Mouse (Mus musculus) liver, postnatal 0 days (tissue): ENCODE data around the gene Yy2. TPM values are rescaled to one million over a fixed set of nuclear protein-coding genes. Genes with fewer than 3 reads are reported as not detected.

ENCODE experiments used
- ATAC-seq: fragments of 200-750 bp; cut with Nextera tagmentation; 2 replicates; pipeline ENCODE4 v1.8.0; 2017; ENCODE audit warnings: mild to moderate bottlenecking, moderate library complexity
- DNase-seq: peaks from one replicate; pipeline ENCODE4 v3.0.0-alpha.2; 2016
- H3K27ac ChIP-seq: fragments of 300-500 bp; sonication (generic); 2 replicates; pipeline ENCODE4 v1.5.1; 2014; ENCODE audit warnings: antibody characterized with exemption, moderate library complexity, mild to moderate bottlenecking, low read depth
- H3K27me3 ChIP-seq: fragments of 300-500 bp; sonication (generic); 2 replicates; pipeline ENCODE4 v1.6.1; 2014; ENCODE audit warnings: low read length, control low read depth, mixed read lengths; ENCODE audit not compliant: insufficient read depth
- H3K36me3 ChIP-seq: fragments of 300-500 bp; sonication (generic); replicated peaks from 2 replicates; pipeline ENCODE4 v1.6.1; 2014; ENCODE audit warnings: mild to moderate bottlenecking, control low read depth, low read length, moderate library complexity, mixed read lengths; ENCODE audit not compliant: insufficient read depth
- H3K4me1 ChIP-seq: fragments of 300-500 bp; sonication (generic); 2 replicates; pipeline ENCODE4 v1.6.1; 2014; ENCODE audit warnings: antibody characterized with exemption, mild to moderate bottlenecking, control low read depth; ENCODE audit not compliant: insufficient read depth
- H3K4me2 ChIP-seq: fragments of 300-500 bp; sonication (generic); 2 replicates; pipeline ENCODE4 v1.6.1; 2014; ENCODE audit warnings: low read depth, mild to moderate bottlenecking, low read length, moderate library complexity, mixed read lengths
- H3K4me3 ChIP-seq: fragments of 300-500 bp; sonication (generic); 2 replicates; pipeline ENCODE4 v1.5.1; 2014; ENCODE audit warnings: low read depth, low read length
- H3K9ac ChIP-seq: fragments of 300-500 bp; sonication (generic); replicated peaks from 2 replicates; pipeline ENCODE4 v1.6.1; 2014; ENCODE audit warnings: mild to moderate bottlenecking, moderate library complexity
- H3K9me3 ChIP-seq: fragments of 300-500 bp; sonication (generic); 2 replicates; pipeline ENCODE4 v1.6.1; 2016; ENCODE audit warnings: mild to moderate bottlenecking, control low read depth, low read length, mixed read lengths
- CTCF ChIP-seq: sonication (generic); IDR thresholded peaks from 2 replicates; pipeline ENCODE4 v1.5.1; 2016; ENCODE audit warnings: antibody characterized with exemption, low read depth
- EP300 ChIP-seq: IDR thresholded peaks from 2 replicates; pipeline ENCODE4 v1.6.1; 2016; ENCODE audit warnings: antibody characterized with exemption, low read depth, mild to moderate bottlenecking
- WGBS: fragments of 180-500 bp; shearing (Covaris S2); extraction: QIAGEN DNeasy Blood & Tissue Kit; methylation state at CpG from one replicate; pipeline ENCODE4 v1.1.7; 2014; ENCODE audit not compliant: insufficient replicate concordance; 5-methylcytosine and 5-hydroxymethylcytosine counted together
- polyA plus RNA-seq: library from polyadenylated mRNA; unstranded; fragments of >200 nt; fragmentation: Nextera tagmentation; extraction: Ambion mirVana; gene quantifications from 2 replicates; pipeline ENCODE4 v1.2.1, GENCODE M21; 2015

Gene Yy2
- polyA plus RNA-seq, 1 experiment from 2014 or later = 0.75 TPM

DNA sequence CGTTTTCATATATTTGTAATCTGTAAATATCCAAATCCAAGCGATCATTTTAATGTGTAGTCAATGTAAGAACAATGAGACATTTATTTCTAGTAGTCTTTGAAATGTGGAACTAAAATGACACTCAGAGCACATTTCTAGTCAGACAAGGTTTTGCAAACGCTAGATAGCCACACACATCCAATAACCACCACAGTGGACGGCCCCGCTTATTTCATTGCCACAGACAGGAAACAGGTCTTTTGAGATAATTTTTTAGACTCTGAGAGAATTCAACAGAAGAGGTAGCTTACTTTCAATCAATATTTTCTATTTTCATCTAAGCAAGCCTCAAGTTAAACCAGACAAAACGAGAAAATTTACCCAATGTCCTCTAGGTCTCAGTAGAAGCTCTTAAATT is 27.1 kb upstream of the Yy2 start:
- Histone ChIP-seq H3K4me3 (no peak overlapping the region), H3K4me2 (no peak overlapping the region)
- WGBS = 47% methylated on average over 6 of the region's 6 CpGs

DNA sequence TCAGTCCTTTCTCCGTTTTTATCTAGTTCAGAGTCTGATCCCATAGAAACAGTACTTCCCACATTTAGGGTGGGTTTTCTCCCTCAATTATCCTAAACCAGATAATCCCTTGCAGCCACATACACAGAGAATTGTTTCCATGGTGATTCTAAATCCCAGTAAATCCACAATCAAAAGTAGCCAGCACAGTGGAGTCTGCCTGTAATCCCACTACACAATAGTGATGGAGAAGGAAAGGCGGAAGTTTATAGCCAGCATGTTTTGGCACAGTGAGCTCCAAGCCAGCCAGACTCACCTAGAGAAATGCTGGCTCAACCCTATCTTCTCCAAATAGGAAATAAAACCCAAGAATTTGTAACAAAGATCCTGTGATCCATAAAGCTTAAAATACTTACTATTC is 25.8 kb upstream of the Yy2 start:
- Histone ChIP-seq H3K4me1 (no peaks in the 10 kb centered on the region), H3K9me3 (no peaks in the 10 kb centered on the region), H3K27me3 (no peaks in the 10 kb centered on the region), H3K36me3 (no peaks in the 10 kb centered on the region), H3K4me3 (no peak overlapping the region), H3K4me2 (no peak overlapping the region), H3K9ac (no peak overlapping the region), H3K27ac (no peak overlapping the region)
- WGBS = 62% methylated on average over 2 of the region's 2 CpGs
- no peak for TF ChIP-seq CTCF
- TF ChIP-seq EP300 = no peak
- DNase-seq = no peak
- no peak for ATAC-seq

More for the DNA sequence above, 27.1 kb upstream of the Yy2 start:
- TF ChIP-seq CTCF (no peak), EP300 (no peak)
- no peak overlapping the region for H3K27ac ChIP-seq
- H3K4me1 ChIP-seq = no peaks in the 10 kb centered on the region
- ATAC-seq (no peak), DNase-seq (no peak)
- no peaks in the 10 kb centered on the region for H3K9me3 ChIP-seq
- H3K27me3 ChIP-seq = no peaks in the 10 kb centered on the region
- no peaks in the 10 kb centered on the region for H3K36me3 ChIP-seq
- H3K9ac ChIP-seq = no peak overlapping the region

DNA sequence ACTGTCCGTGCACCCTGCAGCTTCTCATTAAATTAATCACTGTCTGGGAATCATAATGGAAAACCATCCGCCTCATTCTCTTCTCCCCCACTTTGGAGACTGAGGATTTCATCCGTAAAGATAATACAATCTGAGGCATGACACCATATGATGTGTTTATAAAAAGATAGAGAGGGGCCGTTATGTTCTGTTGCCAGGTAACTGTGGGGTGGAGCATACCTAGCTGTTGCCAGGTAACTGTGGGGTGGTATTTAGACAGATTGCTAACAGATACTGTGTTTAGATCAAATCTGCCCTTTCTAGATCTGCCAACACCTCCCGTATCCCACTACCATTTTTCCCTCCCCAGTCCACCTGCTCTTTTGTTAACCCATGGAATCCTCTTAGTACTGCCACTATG is 18.2 kb upstream of the Yy2 start:
- no peaks in the 10 kb centered on the region for H3K4me1 ChIP-seq
- H3K36me3 ChIP-seq = no peaks in the 10 kb centered on the region
- ATAC-seq (no peak), DNase-seq (no peak)
- no peak overlapping the region for H3K4me3 ChIP-seq
- no peak overlapping the region for H3K27ac ChIP-seq
- TF ChIP-seq CTCF (no peak), EP300 (no peak)
- no peaks in the 10 kb centered on the region for H3K27me3 ChIP-seq
- H3K4me2 ChIP-seq = no peak overlapping the region
- 77% methylated on average over 5 of the region's 5 CpGs for WGBS
- no peaks in the 10 kb centered on the region for H3K9me3 ChIP-seq
- no peak overlapping the region for H3K9ac ChIP-seq

DNA sequence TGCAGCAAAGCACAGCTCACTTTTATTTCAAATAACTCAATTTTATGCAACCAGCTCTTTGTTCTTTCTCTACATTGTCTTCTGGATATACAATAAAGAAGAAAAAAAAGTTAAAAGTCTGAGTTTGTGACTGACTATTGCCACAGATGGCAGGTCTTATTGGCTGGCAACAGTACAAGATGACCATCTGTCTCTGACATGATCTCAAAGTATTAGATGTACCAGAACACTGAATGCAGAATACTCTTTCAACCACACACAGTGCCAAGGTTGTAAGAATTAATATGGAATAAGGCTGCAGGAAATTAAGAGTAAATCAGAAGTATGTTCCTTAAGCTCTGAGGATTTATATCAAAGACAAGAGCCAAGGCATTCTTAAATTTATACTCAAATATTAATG is 17.6 kb upstream of the Yy2 start:
- Histone ChIP-seq H3K4me3 (no peak overlapping the region), H3K9me3 (no peaks in the 10 kb centered on the region), H3K27me3 (no peaks in the 10 kb centered on the region), H3K4me1 (no peaks in the 10 kb centered on the region), H3K36me3 (no peaks in the 10 kb centered on the region), H3K9ac (no peak overlapping the region), H3K4me2 (no peak overlapping the region), H3K27ac (no peak overlapping the region)
- DNase-seq = no peak
- TF ChIP-seq CTCF (no peak), EP300 (no peak)
- no peak for ATAC-seq

DNA sequence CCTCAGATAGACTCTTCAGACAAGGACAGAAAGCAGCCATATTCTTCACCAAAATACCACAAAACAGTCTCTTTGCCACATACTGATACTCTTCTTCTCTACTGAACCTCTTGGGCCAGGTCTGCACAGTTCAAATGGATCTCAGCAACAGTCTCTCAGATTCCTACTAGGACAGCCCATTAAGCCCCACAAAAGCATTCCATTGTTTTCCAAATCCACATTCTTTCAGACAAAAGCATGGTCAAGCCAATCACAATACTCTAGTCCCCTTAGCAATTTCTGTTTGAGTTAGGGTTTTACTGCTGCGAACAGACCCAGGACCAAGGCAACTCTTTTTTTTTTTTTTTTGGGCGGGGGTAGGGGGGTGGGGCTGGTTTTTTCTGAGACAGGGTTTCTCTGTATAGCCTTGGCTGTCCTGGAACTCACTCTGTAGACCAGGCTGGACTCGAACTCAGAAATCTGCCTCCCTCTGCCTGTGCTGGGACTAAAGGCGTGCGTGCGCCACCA is 10.4 kb upstream of the Yy2 start:
- Histone ChIP-seq H3K27ac (no peak overlapping the region), H3K4me1 (no peaks in the 10 kb centered on the region), H3K27me3 (no peaks in the 10 kb centered on the region), H3K4me2 (no peak overlapping the region), H3K4me3 (no peak overlapping the region), H3K9ac (no peak overlapping the region), H3K36me3 (no peaks in the 10 kb centered on the region), H3K9me3 (no peaks in the 10 kb centered on the region)
- ATAC-seq (no peak), DNase-seq (no peak)
- no peak for TF ChIP-seq CTCF
- 78% methylated on average over 6 of the region's 6 CpGs for WGBS

DNA sequence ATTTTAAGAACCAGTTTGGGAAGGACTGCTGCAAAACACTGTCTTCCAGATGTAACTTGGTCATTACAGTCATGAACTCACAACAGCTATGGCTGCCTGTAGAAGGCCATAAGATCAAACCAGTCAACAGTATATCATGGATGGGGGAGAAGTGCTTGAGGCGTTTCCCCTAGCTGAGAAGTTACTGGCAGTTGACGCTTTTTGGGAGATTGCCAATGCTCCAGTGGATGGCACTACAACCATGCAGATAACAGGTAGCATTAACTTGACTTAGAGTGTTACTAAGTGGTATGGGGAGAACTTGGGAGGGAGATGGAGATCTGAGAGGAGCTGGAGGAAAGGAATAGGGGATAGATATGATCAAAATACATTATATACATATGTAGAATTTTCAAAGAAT is 5.9 kb upstream of the Yy2 start:
- ATAC-seq (no peak), DNase-seq (no peak)
- Histone ChIP-seq H3K4me2 (no peak overlapping the region), H3K27ac (no peak overlapping the region), H3K27me3 (no peaks in the 10 kb centered on the region), H3K9ac (no peak overlapping the region), H3K4me1 (no peaks in the 10 kb centered on the region), H3K4me3 (no peak overlapping the region), H3K36me3 (no peaks in the 10 kb centered on the region), H3K9me3 (no peaks in the 10 kb centered on the region)
- 59% methylated on average over 2 of the region's 2 CpGs for WGBS
- TF ChIP-seq CTCF = no peak
- TF ChIP-seq EP300 = no peak

DNA sequence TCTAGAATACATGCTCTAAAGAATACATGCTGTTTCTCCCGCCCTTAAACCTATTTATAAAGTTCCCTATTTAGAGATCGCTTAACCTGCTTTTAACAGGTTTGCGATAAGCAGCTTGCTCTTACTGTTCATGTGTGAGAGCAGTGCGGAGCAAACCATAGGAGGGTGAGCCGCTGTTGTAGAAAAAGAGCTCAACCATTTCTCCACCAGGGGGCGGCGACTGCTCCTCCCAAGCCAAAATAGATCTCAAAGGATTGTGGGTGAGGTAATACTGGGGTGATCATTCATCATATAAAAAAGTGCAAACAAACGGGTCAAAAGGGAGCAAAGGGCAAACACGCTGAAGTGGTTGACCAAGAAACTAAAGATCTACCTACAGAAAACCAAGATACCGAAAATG is 5.0 kb downstream of the Yy2 start:
- WGBS = 77% methylated on average over 10 of the region's 10 CpGs
- H3K9me3 ChIP-seq = no peaks in the 10 kb centered on the region
- no peak overlapping the region for H3K9ac ChIP-seq
- H3K4me1 ChIP-seq = no peaks in the 10 kb centered on the region
- no peak overlapping the region for H3K4me2 ChIP-seq
- peak; percentile 46 for TF ChIP-seq CTCF
- no peak for TF ChIP-seq EP300
- H3K27ac ChIP-seq = no peak overlapping the region
- H3K36me3 ChIP-seq = 0 out of 2 replicates have a peak, but pooled peaks cover 5% of the 10 kb centered on the region
- H3K27me3 ChIP-seq = no peaks in the 10 kb centered on the region
- peak; percentile 17 for DNase-seq
- no peak for ATAC-seq
- no peak overlapping the region for H3K4me3 ChIP-seq
